Mouse (Mus musculus) layer of hippocampus, adult 9-11 months (tissue): ENCODE results near the gene Cadm4.
A peak's percentile ranks its signal among the peaks of the same experiment; 100 is the strongest.
"Not testable (repeated sequence)": the region's sequence is repeated elsewhere in the genome, so short reads cannot be mapped to it uniquely, and the experiment has no call there.

ENCODE experiments used
- DNase-seq: peaks from one replicate; pipeline ENCODE4 v3.0.0; 2022

The Cadm4 gene

GRCm38 (mm10) chr7:24504868-24505267 lies 23.0 kb downstream of the Cadm4 start:
- DNase-seq, result no peak

GRCm38 (mm10) chr7:24505447-24506064 lies 23.7 kb downstream of the Cadm4 start:
- no peak for DNase-seq

GRCm38 (mm10) chr7:24506065-24506459 lies 24.2 kb downstream of the Cadm4 start:
- DNase-seq, result no peak

GRCm38 (mm10) chr7:24506476-24506837 lies 24.6 kb downstream of the Cadm4 start:
- peak; percentile 60 for DNase-seq

- DNase-seq, result peak; percentile 79
These were observed 25.3 kb downstream of the Cadm4 start, which contains the start of gene Zfp428 for GRCm38 (mm10) chr7:24506838-24507725. TSS of gene Zfp428 (plus strand) at chr7:24507006.

- no peak for DNase-seq
These were observed 25.9 kb downstream of the Cadm4 start for GRCm38 (mm10) chr7:24507726-24508114.

GRCm38 (mm10) chr7:24512355-24512754 lies 30.5 kb downstream of the Cadm4 start, which contains the start of gene AC161166.1:
TSS of gene AC161166.1 (minus strand) at chr7:24512455.
- no peak for DNase-seq

DNA sequence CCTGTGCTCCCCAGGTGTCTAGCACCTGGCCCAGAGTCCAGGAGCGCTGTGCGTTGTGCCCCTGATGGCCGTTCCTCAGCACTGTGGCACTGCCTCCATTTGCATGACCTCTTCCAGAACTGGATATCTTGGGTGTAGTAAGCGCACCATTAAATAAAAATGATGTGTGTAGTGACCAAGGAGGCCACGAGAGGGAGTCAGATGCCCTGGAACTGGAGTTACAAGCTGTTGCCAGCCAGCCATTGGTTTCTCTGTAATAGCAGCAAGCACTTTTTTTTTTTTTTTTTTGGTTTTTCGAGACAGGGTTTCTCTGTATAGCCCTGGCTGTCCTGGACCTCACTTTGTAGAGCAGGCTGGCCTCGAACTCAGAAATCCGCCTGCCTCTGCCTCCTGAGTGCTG lies 34.5 kb downstream of the Cadm4 start:
- not testable (repeated sequence) for DNase-seq

DNA sequence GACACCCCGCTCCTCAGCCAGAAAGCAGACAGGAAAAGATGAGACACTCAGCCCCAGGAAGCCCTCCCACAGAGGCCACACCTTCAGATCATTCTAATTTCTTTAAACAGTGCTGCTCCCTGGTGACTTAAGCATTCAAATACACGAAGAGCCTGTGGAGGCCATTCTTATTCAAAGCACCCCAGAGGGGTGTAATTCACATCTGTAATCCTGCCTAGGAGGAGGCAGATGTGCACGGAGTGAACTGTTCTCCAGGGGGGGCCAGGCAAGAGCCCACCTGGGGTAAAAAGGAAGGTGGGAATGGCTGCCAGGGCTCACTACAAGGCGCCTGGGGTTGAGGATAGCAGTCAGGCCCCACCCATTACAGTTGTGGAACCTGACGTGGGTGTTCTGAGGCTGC lies 35.3 kb downstream of the Cadm4 start:
- no peak for DNase-seq

GRCm38 (mm10) chr7:24517654-24518053 lies 35.8 kb downstream of the Cadm4 start:
- peak; percentile 79 for DNase-seq

DNA sequence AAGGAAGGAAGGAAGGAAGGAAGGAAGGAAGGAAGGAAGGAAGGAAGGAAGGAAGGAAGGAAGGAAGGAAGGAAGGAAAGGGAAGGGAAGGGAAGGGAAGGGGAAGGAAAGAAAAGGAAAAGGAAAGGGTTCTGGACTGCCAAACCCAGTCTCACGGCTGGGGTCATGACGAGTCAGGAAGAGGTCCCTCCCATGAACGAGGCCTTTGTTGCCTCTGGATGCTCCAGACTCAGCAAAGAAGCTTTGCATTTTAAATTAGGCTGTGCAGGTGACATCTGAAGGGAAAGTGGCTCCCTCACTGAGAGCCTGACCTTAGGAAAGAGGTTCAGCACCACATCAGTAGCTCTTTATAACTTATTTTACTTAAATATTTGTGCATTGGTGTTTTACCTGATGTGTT lies 37.3 kb downstream of the Cadm4 start:
- no peak for DNase-seq

DNA sequence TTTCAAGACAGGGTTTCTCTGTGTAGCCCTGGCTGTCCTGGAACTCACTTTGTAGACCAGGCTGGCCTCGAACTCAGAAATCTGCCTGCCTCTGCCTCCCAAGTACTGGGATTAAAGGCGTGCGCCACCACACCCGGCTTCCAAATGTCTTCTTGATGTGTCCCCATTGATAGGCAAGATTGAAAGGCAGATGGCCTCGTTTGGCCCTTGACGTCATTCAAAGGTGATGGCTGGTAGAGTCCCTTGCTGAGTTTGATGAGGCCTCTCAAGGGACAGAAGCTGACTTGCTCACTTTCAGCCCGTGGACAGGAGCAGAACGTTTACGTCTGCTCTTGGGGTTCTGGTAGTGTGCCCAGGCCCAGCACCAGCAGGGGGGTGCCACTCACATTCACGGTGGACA lies 38.2 kb downstream of the Cadm4 start:
- DNase-seq, result not testable (repeated sequence)

GRCm38 (mm10) chr7:24522805-24523204 lies 41.0 kb downstream of the Cadm4 start:
- no peak for DNase-seq

- no peak for DNase-seq
These were observed 41.9 kb downstream of the Cadm4 start for GRCm38 (mm10) chr7:24523723-24524122.

- DNase-seq, result no peak
These were observed 43.2 kb downstream of the Cadm4 start for GRCm38 (mm10) chr7:24524978-24525377.

- DNase-seq, result peak; percentile 31
These were observed 44.0 kb downstream of the Cadm4 start for GRCm38 (mm10) chr7:24525686-24526420.

- DNase-seq, result no peak
These were observed 47.0 kb downstream of the Cadm4 start for GRCm38 (mm10) chr7:24528861-24529260.

GRCm38 (mm10) chr7:24529580-24529979 lies 47.8 kb downstream of the Cadm4 start:
- no peak for DNase-seq

- peak; percentile 99 for DNase-seq
These were observed 48.5 kb downstream of the Cadm4 start, which contains the start of gene Irgq for GRCm38 (mm10) chr7:24530062-24530931. TSS of gene Irgq (plus strand) at chr7:24530689.

DNA sequence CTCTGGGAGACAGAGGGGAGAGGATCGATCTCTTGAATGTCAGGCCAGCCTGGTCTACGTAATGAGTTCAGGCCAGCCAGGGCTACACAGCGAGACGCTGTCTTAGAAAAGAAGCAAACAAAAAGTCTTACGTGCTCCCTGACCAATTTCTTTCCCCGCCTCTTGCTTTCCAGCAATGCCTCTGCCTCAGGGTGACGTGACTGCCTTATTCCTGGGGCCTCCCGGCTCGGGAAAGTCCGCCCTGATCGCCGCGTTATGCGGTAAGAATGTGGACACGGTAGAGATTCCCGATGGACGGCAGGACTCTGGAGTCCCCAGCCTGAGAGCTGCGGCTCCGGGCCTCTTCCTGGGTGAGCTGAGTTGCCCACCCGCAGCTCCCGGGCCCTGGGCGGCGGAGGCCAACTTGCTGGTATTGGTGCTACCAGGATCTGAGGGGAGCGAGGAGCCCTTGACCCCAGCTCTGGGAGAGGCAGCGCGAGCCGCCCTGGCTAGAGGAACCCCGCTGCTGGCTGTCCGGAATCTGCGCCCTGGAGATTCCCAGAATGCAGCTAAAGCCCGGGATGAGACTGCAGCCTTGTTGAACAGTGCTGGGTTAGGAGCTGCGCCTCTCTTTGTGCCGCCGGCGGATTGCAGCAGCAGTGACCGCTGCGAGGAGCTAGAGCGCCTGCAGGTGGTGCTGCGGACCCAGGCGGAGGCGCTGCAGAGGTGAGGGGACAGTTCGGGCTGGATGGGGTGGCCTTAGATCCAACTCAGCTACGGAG lies 49.6 kb downstream of the Cadm4 start:
- peak; percentile 69 for DNase-seq

GRCm38 (mm10) chr7:24533031-24533571 lies 51.3 kb downstream of the Cadm4 start:
- no peak for DNase-seq
